Mouse (Mus musculus) heart, embryonic 12.5 days (tissue): ENCODE results near the gene Hs3st5. TPM values are rescaled to one million over a fixed set of nuclear protein-coding genes. Genes with fewer than 3 reads are reported as not detected.

Experiments
- ATAC-seq: fragments of 200-750 bp; cut with Nextera tagmentation; 2 replicates; pipeline ENCODE4 v1.8.0; 2017; ENCODE audit warnings: moderate TSS enrichment, moderate library complexity; ENCODE audit not compliant: insufficient number of reproducible peaks, low FRiP score
- H3K27ac ChIP-seq: fragments of 300-500 bp; sonication (generic); 2 replicates; pipeline ENCODE4 v1.5.1; 2016; ENCODE audit warnings: mild to moderate bottlenecking, moderate library complexity; ENCODE audit not compliant: poor library complexity, severe bottlenecking
- H3K27me3 ChIP-seq: fragments of 300-500 bp; sonication (generic); replicated peaks from 2 replicates; pipeline ENCODE4 v1.6.1; 2016; ENCODE audit warnings: mild to moderate bottlenecking, moderate library complexity
- H3K36me3 ChIP-seq: fragments of 300-500 bp; sonication (generic); 2 replicates; pipeline ENCODE4 v1.6.1; 2016; ENCODE audit warnings: mild to moderate bottlenecking, moderate library complexity
- H3K4me1 ChIP-seq: fragments of 300-500 bp; sonication (generic); replicated peaks from 2 replicates; pipeline ENCODE4 v1.6.1; 2016; ENCODE audit warnings: mild to moderate bottlenecking
- H3K4me2 ChIP-seq: fragments of 300-500 bp; sonication (generic); 2 replicates; pipeline ENCODE4 v1.6.1; 2016; ENCODE audit warnings: mild to moderate bottlenecking, moderate library complexity
- H3K4me3 ChIP-seq: fragments of 300-500 bp; sonication (generic); 2 replicates; pipeline ENCODE4 v1.5.1; 2016; ENCODE audit warnings: mild to moderate bottlenecking
- H3K9ac ChIP-seq: fragments of 300-500 bp; sonication (generic); 2 replicates; pipeline ENCODE4 v1.6.1; 2016; ENCODE audit warnings: mild to moderate bottlenecking, moderate library complexity
- H3K9me3 ChIP-seq: fragments of 300-500 bp; sonication (generic); replicated peaks from 2 replicates; pipeline ENCODE4 v1.6.1; 2016; ENCODE audit warnings: mild to moderate bottlenecking, moderate library complexity
- WGBS: fragments of 180-500 bp; shearing (Covaris S2); methylation state at CpG from one replicate; pipeline ENCODE4 v1.1.7; 2016; 5-methylcytosine and 5-hydroxymethylcytosine counted together
- polyA plus RNA-seq: library from polyadenylated mRNA; unstranded; fragments of >200 nt; fragmentation: Nextera tagmentation; extraction: Ambion mirVana; gene quantifications from 2 replicates; pipeline ENCODE4 v1.2.1, GENCODE M21; 2016

Gene Hs3st5
- polyA plus RNA-seq = 0.17 and 0.26 TPM in 2 replicates

GRCm38 (mm10) chr10:36506727-36507555 is at the start of gene Hs3st5:
Gene Hs3st5, plus strand, starts transcription at chr10:36506814.
- Histone ChIP-seq H3K36me3 (no peaks in the 10 kb centered on the region), H3K4me2 (peak within 1 kb of the TSS; percentile 97), H3K4me3 (peak within 1 kb of the TSS; percentile 59), H3K27me3 (peaks cover 45% of the 10 kb centered on the region), H3K4me1 (peaks cover 10% of the 10 kb centered on the region), H3K27ac (no peak within 1 kb of the TSS), H3K9me3 (no peaks in the 10 kb centered on the region), H3K9ac (peak within 1 kb of the TSS; percentile 53)
- WGBS = under 1% methylated on average over 66 of the region's 71 CpGs
- peak; percentile 73 for ATAC-seq

GRCm38 (mm10) chr10:36468664-36469063 is 38.0 kb upstream of the Hs3st5 start:
- Histone ChIP-seq H3K9me3 (no peaks in the 10 kb centered on the region), H3K27ac (no peak overlapping the region), H3K4me3 (no peak overlapping the region), H3K9ac (no peak overlapping the region), H3K4me1 (no peaks in the 10 kb centered on the region), H3K27me3 (no peaks in the 10 kb centered on the region), H3K4me2 (no peak overlapping the region), H3K36me3 (no peaks in the 10 kb centered on the region)
- WGBS = 80% methylated on average over 3 of the region's 3 CpGs
- ATAC-seq = no peak

DNA sequence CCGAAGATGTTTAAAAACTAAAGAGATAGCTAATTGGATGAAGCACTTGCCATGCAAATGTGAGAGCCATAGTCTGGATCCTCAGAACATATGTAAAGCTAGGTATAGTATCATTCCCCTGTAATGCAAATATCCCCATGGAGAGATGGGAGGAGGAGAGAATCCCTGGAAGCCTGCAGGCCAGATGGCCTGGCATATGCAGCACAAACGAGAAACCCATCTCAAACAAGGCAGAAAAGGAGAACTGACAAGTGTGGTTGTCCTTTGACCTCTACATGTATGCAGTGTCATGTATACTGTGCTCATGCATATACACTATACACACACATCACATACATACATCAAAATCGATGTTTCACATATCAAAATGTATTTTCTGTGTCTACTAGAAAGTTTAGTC is 35.5 kb upstream of the Hs3st5 start:
- H3K36me3 ChIP-seq = no peaks in the 10 kb centered on the region
- H3K9ac ChIP-seq = no peak overlapping the region
- WGBS = 59% methylated on average over 3 of the region's 3 CpGs
- H3K4me3 ChIP-seq = no peak overlapping the region
- H3K4me1 ChIP-seq = no peaks in the 10 kb centered on the region
- H3K9me3 ChIP-seq = no peaks in the 10 kb centered on the region
- H3K27me3 ChIP-seq = no peaks in the 10 kb centered on the region
- H3K4me2 ChIP-seq = no peak overlapping the region
- ATAC-seq = no peak
- no peak overlapping the region for H3K27ac ChIP-seq

- no peaks in the 10 kb centered on the region for H3K9me3 ChIP-seq
- H3K9ac ChIP-seq = no peak overlapping the region
- H3K27ac ChIP-seq = no peak overlapping the region
- H3K36me3 ChIP-seq = no peaks in the 10 kb centered on the region
- ATAC-seq = no peak
- no peaks in the 10 kb centered on the region for H3K27me3 ChIP-seq
- H3K4me2 ChIP-seq = no peak overlapping the region
- H3K4me1 ChIP-seq = no peaks in the 10 kb centered on the region
- WGBS = 32% methylated on average over 3 of the region's 3 CpGs
- no peak overlapping the region for H3K4me3 ChIP-seq
These were observed 31.8 kb upstream of the Hs3st5 start for GRCm38 (mm10) chr10:36474834-36475233.

DNA sequence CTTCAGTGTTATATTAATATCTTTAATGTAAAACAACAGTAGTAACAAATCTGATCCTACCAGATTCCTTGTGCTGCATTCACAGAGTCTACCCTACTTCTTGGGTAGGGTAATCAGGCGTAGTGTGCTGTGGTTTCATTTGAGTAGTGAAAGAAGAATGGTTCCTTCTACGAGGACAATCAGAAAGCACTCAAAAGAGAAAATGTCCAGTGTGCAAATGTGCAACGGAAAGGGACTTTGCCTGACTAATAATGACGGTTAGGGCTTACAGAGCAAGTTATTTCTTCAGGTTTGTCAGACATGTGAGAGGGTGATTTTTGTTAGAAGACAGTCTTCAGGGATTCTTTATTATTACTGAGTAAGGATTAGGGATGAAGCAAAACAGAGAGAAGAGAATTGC is 29.1 kb upstream of the Hs3st5 start:
- ATAC-seq = no peak
- Histone ChIP-seq H3K4me2 (no peak overlapping the region), H3K4me1 (no peaks in the 10 kb centered on the region), H3K9ac (no peak overlapping the region), H3K27me3 (no peaks in the 10 kb centered on the region), H3K27ac (no peak overlapping the region), H3K36me3 (no peaks in the 10 kb centered on the region), H3K9me3 (no peaks in the 10 kb centered on the region), H3K4me3 (no peak overlapping the region)
- WGBS = 83% methylated on average over 4 of the region's 4 CpGs

DNA sequence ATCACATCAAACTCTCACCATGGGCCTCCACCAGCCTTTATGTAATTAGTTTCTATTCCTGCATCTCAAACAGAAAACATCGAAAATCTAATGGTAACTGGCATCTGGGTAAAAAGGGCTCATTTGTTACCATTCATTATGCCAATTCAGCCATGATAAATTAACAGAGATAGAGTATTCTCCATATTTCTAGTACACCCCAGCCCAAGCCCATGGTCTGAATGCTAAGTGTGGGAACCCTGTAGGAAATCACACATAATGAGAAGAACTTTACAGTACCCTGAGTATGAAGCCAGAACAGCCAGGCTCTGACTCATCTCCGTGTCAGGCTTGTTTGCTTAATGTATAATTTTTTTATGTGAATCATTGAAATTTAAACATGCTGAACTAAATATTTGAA is 23.3 kb upstream of the Hs3st5 start:
- H3K4me3 ChIP-seq = no peak overlapping the region

DNA sequence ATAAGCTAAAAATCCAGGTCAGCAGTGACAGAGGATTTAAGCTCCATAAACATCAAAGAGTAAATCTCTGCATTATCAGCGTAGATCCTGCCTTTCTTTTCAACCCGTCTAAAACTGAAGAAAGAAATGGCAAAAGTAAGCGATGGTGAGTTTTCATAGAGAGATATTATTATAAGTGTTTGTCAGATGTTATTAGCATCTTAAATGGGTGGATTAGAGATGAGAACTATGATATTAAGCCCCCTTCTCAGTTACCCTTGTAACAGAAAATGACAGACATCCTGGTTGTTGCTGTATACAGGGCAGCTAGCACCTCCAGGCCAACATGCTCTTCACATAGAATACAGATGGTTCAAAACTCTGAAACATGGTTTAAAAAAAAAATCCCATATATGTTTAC is 22.6 kb upstream of the Hs3st5 start:
- no peak for ATAC-seq
- 77% methylated on average over 3 of the region's 3 CpGs for WGBS
- no peak overlapping the region for H3K9ac ChIP-seq
- no peaks in the 10 kb centered on the region for H3K4me1 ChIP-seq
- H3K4me3 ChIP-seq = no peak overlapping the region
- no peak overlapping the region for H3K27ac ChIP-seq
- no peaks in the 10 kb centered on the region for H3K9me3 ChIP-seq
- H3K27me3 ChIP-seq = no peaks in the 10 kb centered on the region
- H3K4me2 ChIP-seq = no peak overlapping the region
- H3K36me3 ChIP-seq = no peaks in the 10 kb centered on the region

More for the DNA sequence above, 23.3 kb upstream of the Hs3st5 start:
- Histone ChIP-seq H3K36me3 (no peaks in the 10 kb centered on the region), H3K9ac (no peak overlapping the region), H3K9me3 (no peaks in the 10 kb centered on the region), H3K27me3 (no peaks in the 10 kb centered on the region), H3K4me2 (no peak overlapping the region), H3K27ac (no peak overlapping the region), H3K4me1 (no peaks in the 10 kb centered on the region)
- ATAC-seq = no peak
- 72% methylated on average over 2 of the region's 2 CpGs for WGBS

- Histone ChIP-seq H3K27me3 (no peaks in the 10 kb centered on the region), H3K27ac (no peak overlapping the region), H3K36me3 (no peaks in the 10 kb centered on the region), H3K4me3 (no peak overlapping the region), H3K4me1 (no peaks in the 10 kb centered on the region), H3K9ac (no peak overlapping the region), H3K9me3 (no peaks in the 10 kb centered on the region), H3K4me2 (no peak overlapping the region)
- WGBS = 88% methylated on average over 1 of the region's 1 CpGs
- ATAC-seq = no peak
These were observed 21.8 kb upstream of the Hs3st5 start for GRCm38 (mm10) chr10:36484728-36485300.

- Histone ChIP-seq H3K4me2 (no peak overlapping the region), H3K36me3 (no peaks in the 10 kb centered on the region), H3K9ac (no peak overlapping the region), H3K4me1 (no peaks in the 10 kb centered on the region), H3K9me3 (0 out of 2 replicates have a peak, but pooled peaks cover 4% of the 10 kb centered on the region), H3K27me3 (no peaks in the 10 kb centered on the region), H3K4me3 (no peak overlapping the region), H3K27ac (no peak overlapping the region)
- 78% methylated on average over 1 of the region's 1 CpGs for WGBS
- no peak for ATAC-seq
These were observed 13.0 kb upstream of the Hs3st5 start for GRCm38 (mm10) chr10:36493566-36493965.

GRCm38 (mm10) chr10:36499713-36500112 is 6.9 kb upstream of the Hs3st5 start:
- Histone ChIP-seq H3K9me3 (no peaks in the 10 kb centered on the region), H3K9ac (no peak overlapping the region), H3K4me2 (no peak overlapping the region), H3K27me3 (no peaks in the 10 kb centered on the region), H3K36me3 (no peaks in the 10 kb centered on the region), H3K4me1 (no peaks in the 10 kb centered on the region), H3K27ac (no peak overlapping the region), H3K4me3 (no peak overlapping the region)
- no peak for ATAC-seq
- WGBS = 98% methylated on average over 1 of the region's 1 CpGs

GRCm38 (mm10) chr10:36506033-36506726 is 434 bp upstream of the Hs3st5 start:
- no peak for ATAC-seq
- Histone ChIP-seq H3K4me1 (peaks cover 10% of the 10 kb centered on the region), H3K9me3 (no peaks in the 10 kb centered on the region), H3K27me3 (peaks cover 45% of the 10 kb centered on the region), H3K9ac (no peak overlapping the region), H3K4me2 (peak overlapping the region; percentile 97), H3K4me3 (peak overlapping the region; percentile 59), H3K36me3 (no peaks in the 10 kb centered on the region), H3K27ac (no peak overlapping the region)
- WGBS = 9% methylated on average over 13 of the region's 13 CpGs
